Mouse (Mus musculus): Measurements from ENCODE around the gene Abcb8. TPM values are rescaled to one million over a fixed set of nuclear protein-coding genes. Genes with fewer than 3 reads are reported as not detected.

Abcb8 gene
- total and polyA plus RNA-seq, 2 experiments from 2014 or later = 73.2 to 141 TPM

- Histone ChIP-seq H3K4me2 (ENCODE audit: low read depth, low read length) (peak overlapping the region; percentile 30; the same call in 1 of the 2 replicates), H3K27me3 (ENCODE audit: control insufficient read depth, insufficient read depth, low read length) (no peaks in the 10 kb centered on the region), H3K4me3 (ENCODE audit: low read depth, low read length) (no peak overlapping the region), H3K4me1 (ENCODE audit: control insufficient read depth, insufficient read depth) (peaks cover 15% of the 10 kb centered on the region), H3K9ac (replicated peaks; ENCODE audit: low read depth, low read length) (0 out of 2 replicates have a peak overlapping the region, but pooled peaks have one; percentile 20), H3K27ac (ENCODE audit: low read depth) (peak overlapping the region; percentile 73), H3K36me3 (replicated peaks; ENCODE audit: control insufficient read depth, insufficient read depth, low read length) (0 out of 2 replicates have a peak, but pooled peaks cover 5% of the 10 kb centered on the region), H3K9me3 (replicated peaks; ENCODE audit: control insufficient read depth, low read length) (no peaks in the 10 kb centered on the region)
- TF ChIP-seq CTCF (IDR thresholded peaks at IDR 0.05; ENCODE audit: low read depth) = no peak
- no peak for TF ChIP-seq EP300 (IDR thresholded peaks at IDR 0.05; ENCODE audit: low read depth)
- DNase-seq (ENCODE audit: low spot score) (no peak), ATAC-seq (ENCODE audit: insufficient read depth, low read depth) (no peak)
- 63% methylated on average over 7 of the region's 7 CpGs for WGBS
These were observed 62.1 kb downstream of the Abcb8 start for GRCm38 (mm10) chr5:24455613-24456012.

Other genes with a start within 250 kb of the Abcb8 start
- 7.3 and 13.9 TPM in 2 replicates for gene Nupl2, start 228.7 kb upstream of the Abcb8 start, total RNA-seq (2014; rRNA removed; ENCODE audit: low replicate concordance)
- 9.7 and 11.5 TPM in 2 replicates for gene Nupl2, start 228.7 kb upstream of the Abcb8 start, polyA plus RNA-seq (2015; fragmentation: Nextera tagmentation; extraction: Ambion mirVana)
- gene Kcnh2, start 42.1 kb upstream of the Abcb8 start, total RNA-seq (2014; rRNA removed; ENCODE audit: low replicate concordance) = 86.1 and 120 TPM in 2 replicates
- gene Kcnh2, start 42.1 kb upstream of the Abcb8 start, polyA plus RNA-seq (2015; fragmentation: Nextera tagmentation; extraction: Ambion mirVana) = 29.4 and 32.1 TPM in 2 replicates
- 50.9 and 52.1 TPM in 2 replicates for gene Nos3, start 28.9 kb upstream of the Abcb8 start, total RNA-seq (2014; rRNA removed; ENCODE audit: low replicate concordance)
- gene Nos3, start 28.9 kb upstream of the Abcb8 start, polyA plus RNA-seq (2015; fragmentation: Nextera tagmentation; extraction: Ambion mirVana) = 21.1 and 25.6 TPM in 2 replicates
- 0.15 and 0.66 TPM in 2 replicates for gene Atg9b, start 1.5 kb upstream of the Abcb8 start, total RNA-seq (2014; rRNA removed; ENCODE audit: low replicate concordance)
- 0.34 and 0.47 TPM in 2 replicates for gene Atg9b, start 1.5 kb upstream of the Abcb8 start, polyA plus RNA-seq (2015; fragmentation: Nextera tagmentation; extraction: Ambion mirVana)
- not detected in 2 replicates for gene Asic3, start 19.7 kb downstream of the Abcb8 start, total RNA-seq (2014; rRNA removed; ENCODE audit: low replicate concordance)
- gene Asic3, start 19.7 kb downstream of the Abcb8 start, polyA plus RNA-seq (2015; fragmentation: Nextera tagmentation; extraction: Ambion mirVana) = 0.08 and 0.10 TPM in 2 replicates
- 17.3 and 21.6 TPM in 2 replicates for gene Cdk5, start 29.9 kb downstream of the Abcb8 start, total RNA-seq (2014; rRNA removed; ENCODE audit: low replicate concordance)
- 30.9 and 32.2 TPM in 2 replicates for gene Cdk5, start 29.9 kb downstream of the Abcb8 start, polyA plus RNA-seq (2015; fragmentation: Nextera tagmentation; extraction: Ambion mirVana)
- 74.9 and 110 TPM in 2 replicates for gene Slc4a2, start 30.2 kb downstream of the Abcb8 start, total RNA-seq (2014; rRNA removed; ENCODE audit: low replicate concordance)
- gene Slc4a2, start 30.2 kb downstream of the Abcb8 start, polyA plus RNA-seq (2015; fragmentation: Nextera tagmentation; extraction: Ambion mirVana) = 20.8 and 21.5 TPM in 2 replicates
- gene Fastk, start 51.6 kb downstream of the Abcb8 start, total RNA-seq (2014; rRNA removed; ENCODE audit: low replicate concordance) = 368 and 470 TPM in 2 replicates
- 219 and 223 TPM in 2 replicates for gene Fastk, start 51.6 kb downstream of the Abcb8 start, polyA plus RNA-seq (2015; fragmentation: Nextera tagmentation; extraction: Ambion mirVana)
- 30.8 and 36.7 TPM in 2 replicates for gene Tmub1, start 54.2 kb downstream of the Abcb8 start, total RNA-seq (2014; rRNA removed; ENCODE audit: low replicate concordance)
- gene Tmub1, start 54.2 kb downstream of the Abcb8 start, polyA plus RNA-seq (2015; fragmentation: Nextera tagmentation; extraction: Ambion mirVana) = 16.5 and 17.3 TPM in 2 replicates
- 39.3 and 40.6 TPM in 2 replicates for gene Agap3, start 58.5 kb downstream of the Abcb8 start, total RNA-seq (2014; rRNA removed; ENCODE audit: low replicate concordance)
- 15.6 and 18.3 TPM in 2 replicates for gene Agap3, start 58.5 kb downstream of the Abcb8 start, polyA plus RNA-seq (2015; fragmentation: Nextera tagmentation; extraction: Ambion mirVana)
- not detected in 2 replicates for gene Gbx1, start 133.5 kb downstream of the Abcb8 start, total RNA-seq (2014; rRNA removed; ENCODE audit: low replicate concordance)
- not detected in 2 replicates for gene Gbx1, start 133.5 kb downstream of the Abcb8 start, polyA plus RNA-seq (2015; fragmentation: Nextera tagmentation; extraction: Ambion mirVana)
- gene Asb10, start 147.3 kb downstream of the Abcb8 start, total RNA-seq (2014; rRNA removed; ENCODE audit: low replicate concordance) = 34.4 and 44.0 TPM in 2 replicates
- gene Asb10, start 147.3 kb downstream of the Abcb8 start, polyA plus RNA-seq (2015; fragmentation: Nextera tagmentation; extraction: Ambion mirVana) = 20.8 and 24.3 TPM in 2 replicates
- gene 4931409K22Rik, start 163.1 kb downstream of the Abcb8 start, total RNA-seq (2014; rRNA removed; ENCODE audit: low replicate concordance) = not detected in 2 replicates
- not detected in 2 replicates for gene 4931409K22Rik, start 163.1 kb downstream of the Abcb8 start, polyA plus RNA-seq (2015; fragmentation: Nextera tagmentation; extraction: Ambion mirVana)
- gene Abcf2, start 183.8 kb downstream of the Abcb8 start, total RNA-seq (2014; rRNA removed; ENCODE audit: low replicate concordance) = 53.7 and 56.0 TPM in 2 replicates
- gene Abcf2, start 183.8 kb downstream of the Abcb8 start, polyA plus RNA-seq (2015; fragmentation: Nextera tagmentation; extraction: Ambion mirVana) = 46.0 and 49.6 TPM in 2 replicates
- gene Chpf2, start 193.1 kb downstream of the Abcb8 start, total RNA-seq (2014; rRNA removed; ENCODE audit: low replicate concordance) = 34.9 and 64.4 TPM in 2 replicates
- gene Chpf2, start 193.1 kb downstream of the Abcb8 start, polyA plus RNA-seq (2015; fragmentation: Nextera tagmentation; extraction: Ambion mirVana) = 10.5 and 13.2 TPM in 2 replicates
- gene Smarcd3, start 230.7 kb downstream of the Abcb8 start, total RNA-seq (2014; rRNA removed; ENCODE audit: low replicate concordance) = 79.2 and 98.4 TPM in 2 replicates
- 33.9 and 36.9 TPM in 2 replicates for gene Smarcd3, start 230.7 kb downstream of the Abcb8 start, polyA plus RNA-seq (2015; fragmentation: Nextera tagmentation; extraction: Ambion mirVana)